Mouse (Mus musculus) CH12.LX (cell line): ENCODE results near the gene Rps6kb2. TPM values are rescaled to one million over a fixed set of nuclear protein-coding genes. Genes with fewer than 3 reads are reported as not detected.

Experiments
- DNase-seq: peaks from one replicate; pipeline ENCODE4 v3.0.0-alpha.2; 2013; ENCODE audit errors: extremely low read depth
- H3K27ac ChIP-seq: 2 replicates; pipeline ENCODE4 v1.5.1; 2012; ENCODE audit warnings: low read depth, mild to moderate bottlenecking, control low read depth, moderate library complexity; ENCODE audit not compliant: insufficient read depth
- H3K27me3 ChIP-seq: replicated peaks from 2 replicates; pipeline ENCODE3; 2012; ENCODE audit warnings: inconsistent platforms
- H3K36me3 ChIP-seq, 2 experiments: replicated peaks in 1 of 2; 2 replicates each; pipeline versions ENCODE3 to v1.6.1; 2012; ENCODE audit warnings: inconsistent platforms in 1 of 2, low read length in 1 of 2, mild to moderate bottlenecking in 1 of 2, mixed read lengths in 1 of 2, moderate library complexity in 1 of 2; ENCODE audit not compliant: control insufficient read depth in 1 of 2, insufficient read depth in 1 of 2
- H3K4me1 ChIP-seq, 2 experiments: 2 replicates each; pipeline ENCODE4 v1.6.1; 2012; ENCODE audit warnings: inconsistent platforms in 1 of 2, moderate library complexity in 1 of 2; ENCODE audit not compliant: insufficient read depth in 2 of 2, control insufficient read depth in 1 of 2
- H3K4me2 ChIP-seq: 2 replicates; pipeline ENCODE4 v1.6.1; 2012; ENCODE audit warnings: low read depth, mild to moderate bottlenecking, control low read depth; ENCODE audit not compliant: poor library complexity, insufficient read depth, severe bottlenecking
- H3K4me3 ChIP-seq, 3 experiments: fragments of 150-350 bp in 1 of 3; sonication (generic) in 1 of 3; replicated peaks in 1 of 3; 2 replicates each; pipeline versions ENCODE3 to v1.5.1; 2011 to 2012; ENCODE audit warnings: low read depth in 2 of 3, low read length in 2 of 3, mild to moderate bottlenecking in 2 of 3, moderate library complexity in 2 of 3, control low read depth in 1 of 3, improper control_type of control experiment in 1 of 3, inconsistent platforms in 1 of 3, mixed read lengths in 1 of 3; ENCODE audit not compliant: poor library complexity in 1 of 3
- H3K79me2 ChIP-seq: replicated peaks from 2 replicates; pipeline ENCODE4 v1.6.1; 2012; ENCODE audit warnings: mild to moderate bottlenecking, moderate library complexity; ENCODE audit not compliant: control insufficient read depth, poor library complexity, insufficient read depth, severe bottlenecking; ENCODE audit errors: extremely low read depth
- H3K9ac ChIP-seq: 2 replicates; pipeline ENCODE4 v1.6.1; 2012; ENCODE audit warnings: low read depth, mild to moderate bottlenecking, control low read depth, moderate library complexity; ENCODE audit not compliant: insufficient read depth
- H3K9me3 ChIP-seq: replicated peaks from 2 replicates; pipeline ENCODE3; 2012; ENCODE audit warnings: low read length, inconsistent platforms, mixed read lengths
- BHLHE40 ChIP-seq: IDR thresholded peaks from 2 replicates; pipeline ENCODE4 v1.6.1; 2011; ENCODE audit warnings: mild to moderate bottlenecking, low read depth, low read length, improper control_type of control experiment
- CHD1 ChIP-seq: IDR thresholded peaks from 2 replicates; pipeline ENCODE4 v1.6.1; 2012; ENCODE audit warnings: low read depth, low read length, improper control_type of control experiment, inconsistent platforms
- CTCF ChIP-seq, 2 experiments: IDR thresholded peaks in 1 of 2; conservative IDR thresholded peaks in 1 of 2; 2 replicates each; pipeline ENCODE4 v1.5.1; 2011 to 2012; ENCODE audit warnings: low read depth in 2 of 2, low read length in 2 of 2, improper control_type of control experiment in 1 of 2, inconsistent platforms in 1 of 2, mild to moderate bottlenecking in 1 of 2, moderate library complexity in 1 of 2
- ELF1 ChIP-seq: IDR thresholded peaks from 2 replicates; pipeline ENCODE4 v1.6.1; 2014; ENCODE audit warnings: low read depth, mild to moderate bottlenecking, inconsistent platforms, low read length, improper control_type of control experiment
- EP300 ChIP-seq: IDR thresholded peaks from 2 replicates; pipeline ENCODE4 v1.6.1; 2011; ENCODE audit warnings: low read length, improper control_type of control experiment
- ETS1 ChIP-seq: conservative IDR thresholded peaks from 2 replicates; pipeline ENCODE4 v1.6.1; 2012; ENCODE audit warnings: low read depth, mild to moderate bottlenecking, inconsistent platforms, low read length, improper control_type of control experiment, moderate library complexity
- GABPA ChIP-seq: IDR thresholded peaks from 2 replicates; pipeline ENCODE4 v1.6.1; 2012; ENCODE audit warnings: low read depth, low read length, improper control_type of control experiment, inconsistent platforms; ENCODE audit not compliant: insufficient replicate concordance
- HCFC1 ChIP-seq: IDR thresholded peaks from 2 replicates; pipeline ENCODE4 v1.6.1; 2012; ENCODE audit warnings: low read depth, mild to moderate bottlenecking, inconsistent platforms, low read length, improper control_type of control experiment
- IRF4 ChIP-seq: IDR thresholded peaks from 2 replicates; pipeline ENCODE4 v1.6.1; 2014; ENCODE audit warnings: low read depth, mild to moderate bottlenecking, inconsistent platforms, low read length, improper control_type of control experiment
- JUN ChIP-seq: IDR thresholded peaks from 2 replicates; pipeline ENCODE4 v1.6.1; 2011; ENCODE audit warnings: low read depth, mild to moderate bottlenecking, low read length, improper control_type of control experiment, moderate library complexity; ENCODE audit not compliant: insufficient read depth
- JUND ChIP-seq: conservative IDR thresholded peaks from 2 replicates; pipeline ENCODE4 v1.6.1; 2011; ENCODE audit warnings: low read depth, low read length, improper control_type of control experiment
- MAZ ChIP-seq: IDR thresholded peaks from 2 replicates; pipeline ENCODE4 v1.6.1; 2012; ENCODE audit warnings: low read depth, mild to moderate bottlenecking, inconsistent platforms, low read length, improper control_type of control experiment, moderate library complexity
- MEF2A ChIP-seq: IDR thresholded peaks from 2 replicates; pipeline ENCODE4 v1.6.1; 2014; ENCODE audit warnings: low read depth, mild to moderate bottlenecking, inconsistent platforms, low read length, improper control_type of control experiment, borderline replicate concordance
- MXI1 ChIP-seq: IDR thresholded peaks from 2 replicates; pipeline ENCODE4 v1.6.1; 2011; ENCODE audit warnings: mild to moderate bottlenecking, low read depth, low read length, improper control_type of control experiment
- MYC ChIP-seq: IDR thresholded peaks from 2 replicates; pipeline ENCODE4 v1.6.1; 2011; ENCODE audit warnings: low read depth, mild to moderate bottlenecking, improper control_type of control experiment, low read length
- NELFE ChIP-seq: IDR thresholded peaks from 2 replicates; pipeline ENCODE4 v1.6.1; 2011; ENCODE audit warnings: low read depth, low read length, improper control_type of control experiment
- NRF1 ChIP-seq: IDR thresholded peaks from 2 replicates; pipeline ENCODE4 v1.6.1; 2014; ENCODE audit warnings: low read depth, mild to moderate bottlenecking, inconsistent platforms, low read length, improper control_type of control experiment, moderate library complexity
- PAX5 ChIP-seq: IDR thresholded peaks from 2 replicates; pipeline ENCODE4 v1.6.1; 2012; ENCODE audit warnings: low read length, inconsistent platforms, mixed read lengths
- POLR2A ChIP-seq: IDR thresholded peaks from 2 replicates; pipeline ENCODE4 v1.6.1; 2011; ENCODE audit warnings: low read depth, mild to moderate bottlenecking, improper control_type of control experiment, low read length
- POLR2AphosphoS2 ChIP-seq: IDR thresholded peaks from 2 replicates; pipeline ENCODE4 v1.6.1; 2011; ENCODE audit warnings: low read depth, low read length, improper control_type of control experiment
- RAD21 ChIP-seq: IDR thresholded peaks from 2 replicates; pipeline ENCODE4 v1.6.1; 2011; ENCODE audit warnings: low read depth, mild to moderate bottlenecking, low read length, improper control_type of control experiment, moderate library complexity
- SIN3A ChIP-seq: IDR thresholded peaks from 2 replicates; pipeline ENCODE4 v1.6.1; 2012; ENCODE audit warnings: low read length, improper control_type of control experiment, inconsistent platforms
- SMC3 ChIP-seq: IDR thresholded peaks from 2 replicates; pipeline ENCODE4 v1.6.1; 2011; ENCODE audit warnings: low read depth, low read length, improper control_type of control experiment
- TBP ChIP-seq: conservative IDR thresholded peaks from 2 replicates; pipeline ENCODE4 v1.6.1; 2011; ENCODE audit warnings: low read depth, low read length, improper control_type of control experiment
- TCF12 ChIP-seq: IDR thresholded peaks from 2 replicates; pipeline ENCODE4 v1.6.1; 2014; ENCODE audit warnings: low read depth, mild to moderate bottlenecking, inconsistent platforms, low read length, improper control_type of control experiment
- USF1 ChIP-seq: IDR thresholded peaks from 2 replicates; pipeline ENCODE4 v1.6.1; 2014; ENCODE audit warnings: low read depth, mild to moderate bottlenecking, inconsistent platforms, low read length, improper control_type of control experiment
- USF2 ChIP-seq: conservative IDR thresholded peaks from 2 replicates; pipeline ENCODE4 v1.6.1; 2011; ENCODE audit warnings: low read depth, low read length, improper control_type of control experiment
- ZC3H11A ChIP-seq: IDR thresholded peaks from 2 replicates; pipeline ENCODE4 v1.6.1; 2012; ENCODE audit warnings: low read depth, mild to moderate bottlenecking, inconsistent platforms, low read length, improper control_type of control experiment
- ZMIZ1 ChIP-seq: IDR thresholded peaks from 2 replicates; pipeline ENCODE4 v1.6.1; 2012; ENCODE audit warnings: low read depth, mild to moderate bottlenecking, inconsistent platforms, low read length, improper control_type of control experiment
- ZNF384 ChIP-seq: IDR thresholded peaks from 2 replicates; pipeline ENCODE4 v1.6.1; 2012; ENCODE audit warnings: low read depth, low read length, improper control_type of control experiment, inconsistent platforms
- dilution Hi-C: fragments of 300-500 bp; cut with MboI; formaldehyde crosslinking; loops from 2 replicates; pipeline ENCODE4 v1.14.3; 2020; ENCODE audit warnings: low sequenced_read_pairs; ENCODE audit not compliant: extremely low pct_unique_long_range_greater_than_20kb, extremely low pct_ligation_motif_present
- in situ Hi-C: fragments of 300-500 bp; cut with MboI; formaldehyde crosslinking; loops from 3 replicates; pipeline ENCODE4 v1.14.3; 2019; ENCODE audit warnings: low sequenced_read_pairs, low pct_ligation_motif_present, low pct_unique_long_range_greater_than_20kb, mixed read lengths
- polyA plus RNA-seq: library from polyadenylated mRNA; unstranded; fragments of >175 nt; gene quantifications from 2 replicates; pipeline ENCODE4 v1.2.1, GENCODE M21; 2012; ENCODE audit warnings: low read depth; ENCODE audit not compliant: insufficient read length
- total RNA-seq, 2 experiments: library from RNA; depleted of rRNA; stranded (reverse); fragments of 300-350 nt in 1 of 2; fragments of >200 nt in 1 of 2; gene quantifications; 2 replicates each; pipeline ENCODE4 v1.2.3; 2012 to 2014

Rps6kb2 gene
- total and polyA plus RNA-seq, 3 experiments = 9.7 to 26.6 (median 20.7) TPM

DNA sequence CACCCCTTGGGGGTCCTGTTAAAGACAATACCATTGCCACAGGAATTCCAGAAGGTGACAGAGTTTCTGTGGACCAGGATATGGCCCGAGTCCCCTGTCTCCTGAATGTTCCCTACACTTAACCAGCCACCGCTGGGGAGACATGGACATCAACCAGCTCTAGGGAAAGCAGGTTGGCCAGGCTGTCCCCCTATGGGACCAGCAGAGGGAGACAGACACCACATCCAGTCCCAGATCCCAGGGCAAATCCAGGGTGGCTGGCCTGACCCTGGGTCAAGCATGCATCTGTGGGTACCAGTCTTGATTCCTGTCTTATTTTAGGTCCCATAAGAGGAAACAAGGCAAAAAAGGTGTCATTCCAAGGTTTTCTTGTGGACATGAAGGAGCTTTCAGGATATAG is 43.8 kb upstream of the Rps6kb2 start:
- H3K4me2 ChIP-seq = no peak overlapping the region
- no peak overlapping the region for H3K27ac ChIP-seq
- no peaks in the 10 kb centered on the region for H3K36me3 ChIP-seq
- no peaks in the 10 kb centered on the region for H3K9me3 ChIP-seq
- no peaks in the 10 kb centered on the region for H3K79me2 ChIP-seq
- DNase-seq = peak; percentile 67
- H3K27me3 ChIP-seq = peaks cover 18% of the 10 kb centered on the region
- dilution Hi-C loops (no loop called here), in situ Hi-C loops (no loop called here)
- TF ChIP-seq CTCF (conservative IDR thresholded peaks at IDR 0.05 in 1 of 2, IDR thresholded peaks at IDR 0.05 in 1 of 2; ENCODE audit: low read depth in 2 of 2, low read length in 2 of 2) (peak; percentile 76 to 97), JUN (no peak), RAD21 (no peak; the same call in none of the 2 replicates), TBP (no peak), PAX5 (no peak), TCF12 (peak; percentile 35; the same call in 1 of the 2 replicates), MXI1 (0 out of 2 replicates have a peak, but pooled peaks have one; percentile 37), MAZ (peak; percentile 47; the same call in 1 of the 2 replicates), MEF2A (peak; percentile 46; the same call in 1 of the 2 replicates), NRF1 (peak; percentile 26; the same call in 1 of the 2 replicates), POLR2A (no peak), NELFE (peak; percentile 51; the same call in 1 of the 2 replicates), POLR2AphosphoS2 (no peak), EP300 (no peak), GABPA (no peak), ZMIZ1 (no peak), USF1 (no peak), BHLHE40 (no peak), CHD1 (no peak), USF2 (no peak), JUND (no peak), ZC3H11A (peak; percentile 86), IRF4 (peak; percentile 56; the same call in 1 of the 2 replicates), HCFC1 (no peak), SMC3 (peak; percentile 97), ETS1 (no peak), SIN3A (no peak), ZNF384 (no peak), MYC (0 out of 2 replicates have a peak, but pooled peaks have one; percentile 44), ELF1 (no peak)
- H3K4me3 ChIP-seq = no peak overlapping the region
- H3K4me1 ChIP-seq = peaks cover 16 to 38% of the 10 kb centered on the region in 2 experiments
- no peak overlapping the region for H3K9ac ChIP-seq
